Mouse (Mus musculus) gastrocnemius, postnatal 25 days (tissue): ENCODE results near the gene Cul4a. TPM values are rescaled to one million over a fixed set of nuclear protein-coding genes. Genes with fewer than 3 reads are reported as not detected.
"Not testable (repeated sequence)": the region's sequence is repeated elsewhere in the genome, so short reads cannot be mapped to it uniquely, and the experiment has no call there.

Source experiments
- DNase-seq: peaks from one replicate; pipeline ENCODE4 v3.0.0; 2022
- long read RNA-seq, 2 experiments: library from polyadenylated mRNA; stranded (forward); transcript quantifications; one replicate each; pipeline ENCODE4 v2.0.0; 2021
- total RNA-seq, 2 experiments: library from RNA; stranded (reverse); gene quantifications; 1 replicate in 1 of 2; 2 replicates in 1 of 2; pipeline ENCODE4 v1.2.3; 2021

Cul4a gene
- 10 to 100 TPM; 62.2 to 66.4 TPM for total RNA-seq
- long read RNA-seq, experiment 1, transcript Cul4a-201 (20 exons, 3,728 nt) = major isoform, 49 of 73 reads
- long read RNA-seq, experiment 1, partial matches to known transcripts = 8 of 73 reads
- long read RNA-seq, experiment 1, other reads (novel, unspliced or antisense) = 16 of 73 reads
- long read RNA-seq, experiment 2, transcript Cul4a-201 (20 exons, 3,728 nt) = major isoform, 113 of 136 reads
- long read RNA-seq, experiment 2, partial matches to known transcripts = 7 of 136 reads
- long read RNA-seq, experiment 2, other reads (novel, unspliced or antisense) = 16 of 136 reads

DNA sequence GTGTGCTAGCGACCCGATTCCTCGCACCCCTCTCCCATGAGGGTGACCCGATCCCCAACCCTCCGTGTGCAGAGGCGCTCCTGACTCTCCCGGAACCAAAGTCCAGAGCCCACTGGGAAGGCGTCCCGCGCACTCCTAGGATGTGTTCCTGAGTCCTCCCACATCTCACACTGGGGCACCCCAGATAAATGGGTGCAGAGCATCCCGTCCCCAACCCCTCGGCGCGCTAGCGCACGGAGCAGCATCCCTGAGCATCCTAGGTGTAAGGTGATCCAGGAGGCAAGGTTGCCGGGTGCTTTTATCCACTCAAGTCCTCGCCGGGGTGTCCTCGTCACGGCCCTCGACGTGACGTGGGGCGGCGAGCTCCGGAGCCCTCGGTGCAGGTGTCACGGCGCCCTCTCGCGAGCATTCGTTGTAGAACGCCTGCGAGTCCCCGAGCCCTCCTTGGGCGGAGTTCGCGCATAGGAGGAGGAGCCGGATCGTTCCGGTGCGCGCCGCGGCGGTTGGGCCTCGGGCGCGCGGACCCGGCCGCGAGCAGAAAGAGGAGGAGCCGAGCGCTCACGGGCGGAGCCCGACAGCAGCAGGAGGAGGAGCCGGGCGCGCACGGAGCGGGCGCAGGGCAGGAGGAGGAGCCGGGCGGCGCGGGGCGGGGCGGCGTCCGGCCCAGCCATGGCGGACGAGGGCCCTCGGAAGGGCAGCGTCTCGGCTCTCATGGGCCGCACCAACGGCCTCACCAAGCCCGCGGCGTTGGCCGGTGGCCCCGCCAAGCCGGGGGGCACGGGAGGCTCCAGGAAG lies at the start of gene Cul4a, which contains the start of gene Pcid2:
TSS of gene Cul4a (plus strand) at position 535 of the 795 bp plus-strand sequence.
TSS of gene Pcid2 (minus strand) at position 373 of the 795 bp plus-strand sequence.
- peak; percentile 96 for DNase-seq

DNA sequence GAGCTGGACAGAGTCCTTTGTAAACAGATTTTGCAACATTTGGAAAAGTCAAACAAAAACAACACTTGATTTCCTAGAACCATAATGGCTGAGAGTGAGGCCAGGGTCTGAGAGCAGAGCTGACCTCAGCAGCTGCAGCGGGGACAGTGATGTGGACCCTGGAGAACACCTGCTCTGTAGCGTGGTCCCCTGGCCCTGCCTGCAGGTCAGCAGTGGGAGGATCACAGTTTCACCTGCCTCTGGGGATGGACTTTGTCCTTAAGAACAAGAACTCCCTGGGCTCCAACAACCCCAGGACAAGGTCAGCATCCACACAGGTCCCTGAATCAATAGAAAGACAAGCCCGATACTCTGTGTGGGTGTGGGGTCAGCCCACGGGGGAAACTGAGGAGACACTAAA lies 48.1 kb upstream of the Cul4a start:
- no peak for DNase-seq

DNA sequence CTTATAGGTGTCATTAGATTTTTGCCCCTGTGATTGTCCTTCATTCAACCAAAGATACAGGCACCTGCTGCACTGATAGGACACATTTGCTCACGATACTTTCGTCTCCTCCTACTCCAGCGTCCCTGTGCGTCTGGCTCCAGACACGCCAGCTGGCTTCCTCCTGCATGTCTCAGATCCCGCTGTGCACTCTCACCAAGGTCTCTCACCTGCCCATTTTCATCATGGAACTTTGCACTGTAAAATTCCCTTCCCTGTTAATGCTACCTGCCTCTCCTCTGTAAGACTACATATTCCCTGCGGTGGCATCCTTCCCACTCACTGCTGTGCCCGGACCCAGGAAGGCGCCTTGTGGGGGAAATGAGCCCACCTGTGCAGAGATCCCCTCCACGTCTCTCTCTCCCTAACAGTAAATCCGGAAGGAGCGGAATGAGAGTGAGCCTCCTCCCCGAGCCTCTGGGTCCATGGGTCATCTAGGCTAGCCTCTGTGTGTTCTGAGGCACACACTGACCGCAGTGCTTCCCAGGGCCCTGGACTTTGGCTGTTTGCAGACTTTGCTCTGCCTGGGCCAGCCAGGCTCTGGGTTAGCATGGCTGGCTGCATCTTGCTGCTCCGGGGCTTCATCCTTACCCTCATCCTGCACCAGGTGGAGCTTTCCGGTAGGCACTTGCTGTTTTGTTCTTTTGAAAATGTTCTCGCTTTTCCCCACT lies 44.8 kb upstream of the Cul4a start, which contains the start of gene Proz:
TSS of gene Proz (plus strand) at position 474 of the 710 bp plus-strand sequence.
- no peak for DNase-seq

DNA sequence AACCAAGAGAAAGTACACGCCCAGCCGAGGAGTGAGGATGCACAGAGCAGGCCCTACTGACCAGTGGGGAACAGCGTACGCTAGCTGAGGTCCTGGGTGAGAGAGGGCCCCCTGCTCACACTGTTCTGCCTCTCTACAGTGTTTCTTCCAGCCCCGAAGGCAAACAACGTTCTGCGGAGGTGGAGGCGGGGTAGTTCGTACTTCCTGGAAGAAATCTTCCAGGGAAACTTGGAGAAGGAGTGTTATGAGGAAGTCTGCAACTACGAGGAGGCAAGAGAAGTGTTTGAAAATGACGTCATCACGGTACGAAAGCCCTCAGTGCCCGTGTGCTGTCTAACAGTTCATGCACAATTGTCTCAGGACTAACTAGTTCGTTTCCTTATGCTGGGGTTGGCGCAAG lies 42.3 kb upstream of the Cul4a start:
- DNase-seq = no peak

DNA sequence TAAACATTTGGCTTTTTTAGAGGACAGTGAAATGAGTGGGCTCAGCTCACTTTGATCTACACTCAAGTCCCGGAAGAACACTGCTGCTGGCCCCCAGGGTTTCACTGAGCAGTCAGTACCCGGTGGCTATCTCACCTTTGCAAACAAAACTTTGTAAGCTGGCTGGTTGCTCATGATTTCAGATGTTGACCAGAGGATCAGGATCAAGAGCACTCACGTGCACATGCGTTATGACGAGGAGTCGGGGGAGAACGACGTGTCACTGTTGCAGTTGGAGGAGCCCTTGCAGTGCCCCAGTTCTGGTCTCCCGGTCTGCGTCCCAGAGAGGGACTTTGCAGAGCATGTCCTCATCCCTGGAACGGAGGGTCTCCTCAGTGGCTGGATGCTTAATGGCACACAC lies 32.2 kb upstream of the Cul4a start:
- no peak for DNase-seq

DNA sequence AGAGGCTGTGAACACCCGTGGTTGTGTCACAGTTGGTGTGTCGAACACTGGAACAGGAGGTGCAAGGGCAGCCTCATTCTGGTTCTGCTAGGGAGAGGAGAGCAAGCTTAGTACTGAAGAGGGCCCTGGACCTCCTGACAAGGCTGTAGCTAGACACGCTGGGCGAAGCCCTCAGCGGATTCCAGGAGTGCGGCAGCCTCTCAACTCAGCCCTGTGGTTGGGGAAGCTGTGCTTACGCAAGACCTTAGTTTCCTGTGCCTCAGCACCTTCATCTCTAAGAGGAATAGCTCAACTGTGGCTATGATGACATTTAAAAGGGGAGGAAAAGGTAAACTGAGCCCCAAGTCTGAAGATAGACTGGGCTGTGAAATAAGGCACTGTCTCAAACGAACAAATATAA lies 30.4 kb upstream of the Cul4a start:
- no peak for DNase-seq

DNA sequence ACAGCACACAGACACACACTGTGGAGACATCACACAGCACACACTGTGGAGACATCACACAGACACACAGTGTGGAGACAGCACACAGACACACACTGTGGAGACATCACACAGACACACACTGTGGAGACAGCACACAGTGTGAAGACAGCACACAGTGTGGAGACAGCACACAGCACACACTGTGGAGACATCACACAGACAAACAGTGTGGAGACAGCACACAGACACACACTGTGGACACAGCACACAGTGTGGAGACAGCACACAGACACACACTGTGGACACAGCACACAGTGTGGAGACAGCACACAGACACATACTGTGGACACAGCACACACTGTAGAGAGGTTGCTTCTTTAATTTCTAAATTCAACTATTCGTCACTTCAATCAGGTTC lies 29.8 kb upstream of the Cul4a start:
- DNase-seq = not testable (repeated sequence)

DNA sequence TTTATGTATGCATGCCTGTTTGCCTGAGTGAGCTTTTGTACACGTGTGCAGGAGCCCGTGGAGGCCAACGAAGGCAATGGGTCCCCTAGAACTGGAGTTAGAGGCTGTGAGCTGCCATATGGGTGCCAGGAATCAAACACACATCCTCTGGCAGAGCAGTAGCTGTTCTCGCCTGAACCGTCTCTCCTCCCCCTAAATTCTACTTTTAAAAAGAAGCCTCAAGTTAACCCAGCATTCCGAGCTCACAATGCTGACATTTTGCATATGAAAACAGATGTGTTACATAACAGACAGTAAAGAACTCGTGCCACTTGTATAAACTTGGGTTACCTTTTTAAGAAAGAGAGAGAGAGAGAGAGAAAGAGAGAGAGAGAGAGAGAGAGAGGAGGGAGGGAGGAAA lies 27.9 kb upstream of the Cul4a start:
- DNase-seq = no peak

DNA sequence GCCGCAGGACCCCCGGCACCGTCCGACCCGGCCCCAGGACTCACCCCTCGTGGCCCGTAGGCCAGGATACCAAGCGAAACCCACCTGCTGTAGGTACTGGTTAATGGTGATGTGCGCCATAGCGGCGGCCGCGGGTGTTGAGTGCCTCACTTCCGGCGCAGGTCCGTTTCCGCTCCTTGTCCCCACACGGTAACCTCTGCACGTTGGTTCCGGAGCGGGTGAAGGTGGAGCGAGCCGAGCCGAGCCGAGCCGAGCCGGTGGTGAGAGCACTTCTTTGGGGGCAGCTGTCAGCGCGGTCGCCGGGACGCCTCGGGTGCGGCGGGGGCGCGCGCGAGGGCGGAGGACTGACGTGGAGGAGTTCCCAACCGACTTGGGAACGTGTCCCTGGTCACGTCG lies 732 bp upstream of the Cul4a start:
- DNase-seq = peak; percentile 87

DNA sequence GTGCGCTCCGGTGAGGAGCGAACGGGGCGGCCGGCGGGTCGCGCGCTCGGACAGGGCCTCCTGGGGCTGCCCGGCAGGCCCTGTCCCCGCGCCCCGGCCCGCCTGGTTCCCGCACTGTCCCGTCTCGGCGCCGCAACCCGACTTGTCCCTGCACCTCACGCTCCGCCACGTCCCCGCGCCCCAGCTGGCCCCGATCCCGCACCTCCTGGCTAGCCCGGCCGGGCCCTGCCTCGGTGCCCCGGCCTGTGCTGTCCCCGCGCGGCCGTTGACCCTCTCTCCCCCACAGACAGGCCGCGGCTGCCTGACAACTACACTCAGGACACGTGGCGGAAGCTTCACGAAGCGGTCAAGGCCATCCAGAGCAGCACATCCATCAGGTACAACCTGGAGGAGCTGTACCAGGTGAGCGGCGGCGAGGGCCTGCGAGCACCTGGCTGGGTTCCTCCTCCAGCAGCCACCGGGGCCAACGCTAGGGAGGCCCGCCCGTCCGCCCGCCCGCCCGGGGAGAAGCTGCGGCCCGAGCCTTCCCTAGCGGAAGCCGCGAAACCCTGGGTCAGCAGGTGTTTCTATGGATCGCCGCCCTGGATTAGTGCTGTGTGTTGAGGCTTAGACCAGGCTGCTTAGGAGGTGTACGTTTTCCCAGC lies 609 bp downstream of the Cul4a start:
- peak; percentile 55 for DNase-seq

DNA sequence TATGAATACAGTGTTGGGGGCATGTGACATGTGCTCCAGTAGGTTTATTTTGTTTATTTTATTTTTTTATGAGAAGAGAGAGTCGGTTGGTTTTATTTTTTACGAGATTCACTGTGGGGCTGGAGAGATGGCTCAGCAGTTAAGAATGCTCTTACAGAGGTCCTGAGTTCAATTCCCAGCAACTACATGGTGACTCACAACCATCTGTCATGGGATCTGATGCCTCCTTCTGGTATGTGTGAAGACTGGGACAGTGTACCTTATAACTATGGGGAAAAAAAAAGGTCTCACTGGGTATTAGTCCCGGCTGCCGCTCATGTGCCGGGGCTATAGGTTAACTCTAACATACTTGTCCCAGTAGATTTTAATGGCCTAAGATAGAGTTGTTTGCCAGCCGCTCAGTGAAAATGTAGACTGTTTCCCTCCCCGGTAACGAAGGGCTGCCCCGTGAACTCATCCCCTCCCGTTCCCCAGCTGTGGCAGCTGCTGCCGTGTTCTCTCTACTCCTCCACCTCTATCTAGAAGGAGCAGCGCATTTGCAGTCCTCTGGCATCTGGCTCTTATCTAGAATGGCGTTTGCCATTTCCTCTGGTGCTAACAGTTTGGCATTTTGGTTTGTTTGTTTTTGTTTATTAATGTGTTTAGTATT lies 2.7 kb downstream of the Cul4a start:
- no peak for DNase-seq

DNA sequence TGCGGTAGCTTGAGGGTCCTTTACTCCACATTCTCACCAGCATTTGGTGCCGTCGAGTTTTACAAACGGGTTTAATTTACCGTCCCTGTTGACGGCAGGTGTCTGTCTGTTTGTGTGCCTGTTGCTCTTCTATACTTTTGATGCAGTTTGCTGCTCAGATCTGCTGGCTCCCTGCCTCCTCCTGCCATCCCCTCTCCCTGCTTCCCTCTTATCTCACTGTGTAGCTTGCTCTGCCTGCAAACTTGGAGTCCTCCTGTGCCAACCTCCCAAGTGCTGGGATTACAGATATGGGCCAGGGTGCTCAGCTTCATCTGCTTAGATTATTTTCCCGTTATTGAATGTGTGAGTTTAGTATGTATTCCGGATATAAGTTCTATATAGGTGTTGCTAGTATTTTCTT lies 3.5 kb downstream of the Cul4a start:
- DNase-seq = no peak

DNA sequence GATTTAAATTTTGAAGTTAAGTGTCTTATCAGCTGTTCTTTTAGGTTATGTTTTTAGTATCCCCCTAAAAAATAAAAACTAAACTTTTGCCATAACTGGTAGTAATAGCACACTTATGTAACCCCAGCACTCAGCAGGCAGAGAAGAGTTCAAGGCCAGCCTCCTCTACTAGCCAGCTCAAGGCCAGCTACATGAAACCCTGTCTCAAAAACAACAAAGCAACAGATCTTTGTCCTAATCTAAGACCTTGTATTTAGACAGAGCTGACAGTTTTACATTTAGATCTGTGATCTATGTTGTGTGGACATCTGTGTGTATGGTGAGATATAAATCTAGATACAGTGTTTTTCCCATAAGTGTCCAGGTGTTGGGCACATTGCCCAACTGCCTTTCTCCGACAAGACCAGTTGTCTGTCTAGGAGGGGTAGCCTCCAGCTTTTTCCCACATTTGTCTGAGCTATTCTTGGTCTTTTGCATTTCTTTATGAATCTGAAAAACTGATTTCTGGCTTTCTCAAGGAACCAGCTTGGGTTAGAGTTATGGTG lies 4.1 kb downstream of the Cul4a start:
- DNase-seq = no peak

DNA sequence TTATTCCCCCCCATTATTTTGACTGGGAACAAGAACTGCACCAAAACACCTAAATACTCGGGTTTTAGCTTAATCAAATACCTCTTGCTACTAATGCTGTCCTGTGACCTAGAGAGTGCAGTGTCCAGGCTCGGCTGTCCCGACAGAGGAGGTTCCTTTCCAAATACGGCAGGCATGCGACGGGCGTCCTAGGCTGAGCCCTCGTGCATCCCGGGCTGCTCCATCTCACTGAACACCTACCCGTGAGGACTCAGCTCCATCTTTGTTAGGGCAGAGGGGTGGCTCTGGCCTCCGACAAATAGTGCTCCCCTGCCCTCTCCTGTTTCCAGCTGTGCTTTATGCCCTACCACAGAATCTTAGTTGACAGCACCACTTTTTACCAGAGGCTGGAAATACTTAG lies 6.5 kb downstream of the Cul4a start:
- no peak for DNase-seq

DNA sequence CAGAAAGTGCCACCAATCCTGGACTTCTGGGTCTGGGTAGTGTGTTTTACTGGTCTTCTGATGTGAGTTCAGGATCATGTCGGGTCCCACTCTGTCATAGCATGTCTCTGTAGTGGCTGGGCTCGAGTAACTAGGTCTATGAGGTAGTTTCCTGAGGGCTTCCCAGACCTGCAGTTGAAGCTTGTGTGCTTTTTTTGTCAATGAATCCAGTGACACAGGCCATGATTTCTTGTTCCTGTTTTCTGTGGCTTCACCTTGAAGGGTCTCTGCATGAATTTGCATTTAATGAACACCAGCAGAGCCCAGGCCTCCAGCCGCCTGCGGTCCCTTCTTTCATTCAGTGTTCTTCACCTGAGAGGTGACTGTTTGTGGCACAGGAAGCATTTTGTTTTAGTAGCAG lies 7.8 kb downstream of the Cul4a start:
- no peak for DNase-seq

DNA sequence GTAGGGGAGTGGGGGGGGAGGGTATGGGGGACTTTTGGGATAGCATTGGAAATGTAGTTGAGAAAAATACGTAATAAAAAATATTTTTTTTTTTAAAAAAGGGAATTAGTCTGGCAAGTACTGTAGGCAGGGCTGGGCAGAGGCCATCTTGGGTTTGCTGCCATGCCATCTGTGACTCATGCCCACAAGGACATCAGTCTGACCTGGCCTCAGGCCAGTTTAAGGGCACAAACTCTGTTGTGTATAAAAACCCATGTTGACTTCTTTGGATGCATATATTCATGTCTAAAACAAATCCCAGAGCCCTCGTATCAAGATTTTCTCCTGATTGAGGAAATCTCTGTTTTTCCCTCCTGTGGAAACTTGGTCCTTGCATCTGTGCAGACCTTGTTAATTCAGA lies 11.7 kb downstream of the Cul4a start:
- no peak for DNase-seq

DNA sequence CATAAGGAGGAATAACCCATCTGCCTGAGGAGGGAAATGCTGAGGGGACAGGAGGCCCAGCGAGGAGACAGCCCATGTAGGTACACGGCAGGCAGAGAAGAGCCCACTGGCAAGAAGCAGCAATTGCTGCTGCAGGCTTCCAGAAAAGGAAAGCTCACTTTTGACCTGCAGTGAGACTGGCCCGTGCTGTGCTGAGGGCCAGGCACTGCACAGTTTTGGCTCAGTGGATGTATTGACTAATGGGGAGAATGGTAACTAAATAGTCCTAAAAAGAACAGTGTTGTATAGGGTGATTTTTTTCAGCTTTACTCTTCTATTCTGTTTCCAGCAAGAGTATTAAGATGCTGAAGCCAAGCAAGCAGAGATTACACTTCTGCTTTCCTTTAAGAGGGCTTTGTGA lies 13.1 kb downstream of the Cul4a start:
- DNase-seq = no peak

DNA sequence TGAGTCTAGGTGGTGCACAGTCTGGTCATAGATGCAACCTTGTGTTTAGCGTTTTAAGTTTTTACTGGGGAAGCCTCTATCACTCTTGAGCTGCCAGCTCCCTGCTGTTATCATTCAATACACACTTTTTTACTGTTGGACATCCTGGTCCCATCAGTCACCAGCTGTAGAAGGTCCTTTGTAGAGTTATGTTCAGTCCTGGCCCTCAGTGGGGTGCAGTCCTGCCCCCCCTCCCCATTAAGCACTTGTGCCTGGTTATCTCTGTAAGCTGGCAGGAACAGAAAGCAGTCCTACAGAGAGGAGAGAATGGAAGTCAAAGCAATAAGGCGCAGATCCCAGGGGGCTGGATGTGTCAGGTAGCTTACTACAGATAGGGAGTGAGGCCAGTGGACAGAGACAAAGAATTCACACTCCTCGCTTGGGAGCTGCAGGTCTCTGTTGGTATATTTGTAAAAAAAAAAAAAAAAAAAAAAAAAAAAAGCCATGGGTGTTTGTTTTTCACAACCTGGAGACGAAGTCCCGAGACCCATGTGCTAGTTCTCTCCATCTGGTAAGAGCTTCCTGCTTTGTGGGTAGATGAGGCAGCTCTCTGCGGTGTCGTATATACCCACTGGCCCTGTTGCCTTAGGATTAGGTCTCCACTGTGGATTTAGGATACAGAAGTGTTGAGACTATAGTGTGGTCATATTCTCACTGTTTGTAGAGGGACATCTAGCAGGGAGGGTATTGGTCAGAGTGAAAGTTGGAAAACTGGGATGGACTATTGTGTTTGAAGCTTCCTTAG lies 15.7 kb downstream of the Cul4a start:
- no peak for DNase-seq

DNA sequence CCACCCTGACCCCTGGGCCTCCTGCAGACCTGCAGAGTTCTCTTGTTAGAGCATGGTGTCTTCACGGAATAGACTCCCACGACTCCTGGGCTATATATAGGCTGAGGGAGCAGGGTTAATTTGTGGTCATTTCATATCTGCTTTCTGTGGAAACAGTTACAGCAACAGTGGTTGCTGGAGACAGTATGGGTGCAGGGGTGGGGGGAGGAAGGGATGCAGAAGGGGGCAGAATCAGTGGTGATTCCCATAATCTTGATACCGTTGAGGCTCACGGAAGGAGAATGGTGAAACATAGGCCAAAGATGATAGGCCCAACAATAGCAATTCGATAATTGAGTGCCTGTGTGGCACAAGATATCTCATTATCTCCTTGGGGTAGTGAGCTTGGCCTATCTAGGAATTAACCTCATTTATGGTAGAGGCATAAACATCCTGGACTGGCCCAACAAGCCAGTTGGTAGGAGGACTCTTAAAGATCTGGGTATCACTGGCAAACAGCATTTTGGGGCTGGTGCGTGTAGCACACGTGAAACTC lies 17.5 kb downstream of the Cul4a start:
- DNase-seq = no peak

DNA sequence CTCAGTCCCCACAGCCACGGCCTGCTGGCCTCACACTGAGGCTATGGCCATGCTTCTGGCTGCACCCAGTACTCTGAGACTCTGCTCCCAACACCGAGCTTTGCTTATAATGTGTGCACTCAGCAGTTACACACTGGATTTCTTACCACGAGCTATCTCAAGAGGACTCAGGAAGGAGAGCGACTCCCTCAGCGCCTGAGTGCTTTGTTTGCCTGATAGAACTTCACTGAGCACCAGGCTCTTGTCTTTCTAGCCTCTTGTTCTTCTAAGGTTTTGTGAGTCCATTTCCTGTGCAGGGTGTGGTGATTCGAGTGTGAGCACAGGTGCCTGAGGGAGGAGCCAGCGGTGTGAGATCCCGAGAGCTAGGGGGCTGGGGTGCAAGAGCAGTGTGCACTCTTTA lies 19.5 kb downstream of the Cul4a start:
- no peak for DNase-seq

DNA sequence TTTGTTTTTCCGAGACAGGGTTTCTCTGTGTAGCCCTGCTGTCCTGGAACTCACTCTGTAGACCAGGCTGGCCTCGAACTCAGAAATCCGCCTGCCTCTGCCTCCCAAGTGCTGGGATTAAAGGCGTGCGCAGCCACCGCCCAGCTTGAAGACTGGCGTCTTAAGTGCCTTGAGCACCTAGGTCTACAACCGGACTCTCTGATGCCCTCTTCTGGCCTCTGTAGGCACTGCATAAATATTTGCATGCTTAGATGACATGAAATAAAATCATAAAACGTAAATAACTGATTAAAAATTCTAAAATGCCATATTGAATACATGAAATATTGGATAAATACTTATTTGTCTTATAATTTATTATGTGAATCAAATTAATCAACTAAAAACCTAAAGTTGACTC lies 26.8 kb downstream of the Cul4a start:
- not testable (repeated sequence) for DNase-seq
